Mouse (Mus musculus) embryonic facial prominence, embryonic 13.5 days (tissue): ENCODE measurements at regions not wholly inside any gene's neighbourhood (a gene's known extent, or its start where the extent isn't known, plus 50 kb on each side); places are given as distances from the start of the nearest gene placed in this dataset.

Experiments
- ATAC-seq: fragments of 200-750 bp; cut with Nextera tagmentation; 2 replicates; pipeline ENCODE4 v1.8.0; 2017; ENCODE audit warnings: low read depth; ENCODE audit not compliant: insufficient number of reproducible peaks, insufficient read depth, low FRiP score, low TSS enrichment
- H3K27ac ChIP-seq: fragments of 300-500 bp; sonication (generic); 2 replicates; pipeline ENCODE4 v1.5.1; 2015; ENCODE audit warnings: moderate library complexity, mild to moderate bottlenecking, inconsistent platforms
- H3K27me3 ChIP-seq: fragments of 300-500 bp; sonication (generic); 2 replicates; pipeline ENCODE4 v1.6.1; 2015; ENCODE audit warnings: mild to moderate bottlenecking, inconsistent platforms
- H3K36me3 ChIP-seq: fragments of 300-500 bp; sonication (generic); 2 replicates; pipeline ENCODE4 v1.6.1; 2015; ENCODE audit warnings: mild to moderate bottlenecking, inconsistent platforms
- H3K4me1 ChIP-seq: fragments of 300-500 bp; sonication (generic); 2 replicates; pipeline ENCODE4 v1.6.1; 2015; ENCODE audit warnings: inconsistent platforms
- H3K4me2 ChIP-seq: fragments of 300-500 bp; sonication (generic); 2 replicates; pipeline ENCODE4 v1.6.1; 2015; ENCODE audit warnings: moderate library complexity, mild to moderate bottlenecking, inconsistent platforms
- H3K4me3 ChIP-seq: fragments of 300-500 bp; sonication (generic); 2 replicates; pipeline ENCODE4 v1.5.1; 2015; ENCODE audit warnings: mild to moderate bottlenecking, inconsistent platforms
- H3K9ac ChIP-seq: fragments of 300-500 bp; sonication (generic); 2 replicates; pipeline ENCODE4 v1.6.1; 2015; ENCODE audit warnings: mild to moderate bottlenecking, inconsistent platforms
- H3K9me3 ChIP-seq: fragments of 300-500 bp; sonication (generic); 2 replicates; pipeline ENCODE4 v1.6.1; 2016; ENCODE audit warnings: inconsistent platforms
- WGBS: fragments of 180-500 bp; shearing (Covaris S2); methylation state at CpG from one replicate; pipeline ENCODE4 v1.1.7; 2015; ENCODE audit warnings: mixed read lengths; 5-methylcytosine and 5-hydroxymethylcytosine counted together

DNA sequence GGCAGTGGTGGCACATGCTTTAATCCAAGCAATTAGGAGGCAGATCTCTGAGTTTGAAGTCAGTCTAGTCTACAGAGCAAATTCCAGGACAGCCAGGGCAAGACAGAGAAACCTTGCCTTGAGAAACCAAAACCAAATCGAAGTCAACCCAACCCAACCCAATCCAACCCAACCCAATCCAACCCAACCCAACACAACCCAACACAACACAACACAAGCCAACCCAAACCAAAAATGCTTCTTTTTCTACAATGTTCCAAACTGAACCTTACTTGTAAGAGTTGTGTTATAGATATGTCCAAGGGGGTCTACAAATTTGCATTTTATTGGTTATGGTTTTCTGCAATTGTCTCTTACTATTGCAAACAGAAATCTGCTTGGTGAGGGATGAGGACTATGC, 52.8 kb upstream of the Chodl start:
- Histone ChIP-seq H3K9me3 (no peaks in the 10 kb centered on the region), H3K9ac (no peak overlapping the region), H3K27ac (no peak overlapping the region), H3K4me3 (no peak overlapping the region), H3K4me1 (no peaks in the 10 kb centered on the region), H3K36me3 (no peaks in the 10 kb centered on the region), H3K4me2 (no peak overlapping the region), H3K27me3 (no peaks in the 10 kb centered on the region)
- no peak for ATAC-seq
- 76% methylated on average over 1 of the region's 1 CpGs for WGBS

GRCm38 (mm10) chr16:78859006-78859405, 71.7 kb upstream of the Chodl start:
- Histone ChIP-seq H3K4me3 (no peak overlapping the region), H3K27me3 (no peaks in the 10 kb centered on the region), H3K9me3 (no peaks in the 10 kb centered on the region), H3K27ac (no peak overlapping the region), H3K4me1 (no peaks in the 10 kb centered on the region), H3K4me2 (no peak overlapping the region), H3K36me3 (no peaks in the 10 kb centered on the region), H3K9ac (no peak overlapping the region)
- no peak for ATAC-seq
- 64% methylated on average over 4 of the region's 4 CpGs for WGBS

GRCm38 (mm10) chr16:78830957-78831356, 99.8 kb upstream of the Chodl start:
- no peaks in the 10 kb centered on the region; the same call in 1 of the 2 replicates for H3K4me1 ChIP-seq
- ATAC-seq: no peak
- 70% methylated on average over 7 of the region's 7 CpGs for WGBS

DNA sequence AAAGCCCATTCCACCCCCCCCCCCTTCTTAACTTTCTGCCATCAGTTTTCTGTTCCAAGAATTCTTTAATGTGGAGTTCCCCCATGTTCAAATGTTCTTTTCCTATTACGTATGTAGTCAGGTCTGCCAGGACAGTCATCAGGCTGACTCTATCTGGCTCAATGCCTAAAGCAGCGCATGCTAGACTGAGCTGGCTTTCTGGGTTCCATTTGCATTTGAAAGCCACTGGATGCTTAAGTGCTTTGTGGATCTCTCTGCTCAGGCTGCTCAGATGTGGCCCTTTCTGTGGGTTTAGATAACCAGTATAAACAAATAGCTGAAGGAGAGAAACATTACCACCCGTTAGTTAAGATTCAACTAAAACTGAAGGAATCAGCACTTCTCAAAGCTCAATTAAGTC, 103.0 kb upstream of the Chodl start:
- Histone ChIP-seq H3K4me3 (no peak overlapping the region), H3K9me3 (no peaks in the 10 kb centered on the region), H3K27ac (no peak overlapping the region), H3K4me2 (no peak overlapping the region), H3K36me3 (no peaks in the 10 kb centered on the region), H3K27me3 (no peaks in the 10 kb centered on the region), H3K4me1 (no peaks in the 10 kb centered on the region; the same call in 1 of the 2 replicates), H3K9ac (no peak overlapping the region)
- 31% methylated on average over 3 of the region's 3 CpGs for WGBS
- ATAC-seq: no peak

More at GRCm38 (mm10) chr16:78830957-78831356, 99.8 kb upstream of the Chodl start:
- no peak overlapping the region for H3K4me3 ChIP-seq
- no peak overlapping the region for H3K27ac ChIP-seq
- H3K36me3 ChIP-seq: no peaks in the 10 kb centered on the region
- no peak overlapping the region for H3K9ac ChIP-seq
- no peak overlapping the region for H3K4me2 ChIP-seq
- no peaks in the 10 kb centered on the region for H3K27me3 ChIP-seq
- H3K9me3 ChIP-seq: no peaks in the 10 kb centered on the region

GRCm38 (mm10) chr16:78790064-78790463, 140.7 kb upstream of the Chodl start:
- H3K4me1 ChIP-seq: no peaks in the 10 kb centered on the region
- no peak for ATAC-seq
- no peak overlapping the region for H3K4me2 ChIP-seq
- H3K36me3 ChIP-seq: no peaks in the 10 kb centered on the region
- 93% methylated on average over 2 of the region's 2 CpGs for WGBS
- no peaks in the 10 kb centered on the region for H3K9me3 ChIP-seq
- no peak overlapping the region for H3K27ac ChIP-seq
- no peaks in the 10 kb centered on the region; the same call in 1 of the 2 replicates for H3K27me3 ChIP-seq
- H3K9ac ChIP-seq: no peak overlapping the region
- no peak overlapping the region for H3K4me3 ChIP-seq

GRCm38 (mm10) chr16:78759226-78759625, 171.5 kb upstream of the Chodl start:
- no peak overlapping the region for H3K27ac ChIP-seq
- H3K9me3 ChIP-seq: no peaks in the 10 kb centered on the region
- no peak overlapping the region for H3K9ac ChIP-seq
- ATAC-seq: no peak
- H3K4me1 ChIP-seq: no peaks in the 10 kb centered on the region
- no peak overlapping the region for H3K4me3 ChIP-seq
- H3K36me3 ChIP-seq: no peaks in the 10 kb centered on the region
- H3K27me3 ChIP-seq: no peaks in the 10 kb centered on the region
- H3K4me2 ChIP-seq: no peak overlapping the region

GRCm38 (mm10) chr16:78737902-78738301, 161.4 kb upstream of the D16Ertd472e start:
- Histone ChIP-seq H3K4me3 (no peak overlapping the region), H3K27me3 (no peaks in the 10 kb centered on the region), H3K4me1 (no peaks in the 10 kb centered on the region), H3K9me3 (no peaks in the 10 kb centered on the region), H3K36me3 (no peaks in the 10 kb centered on the region), H3K9ac (no peak overlapping the region), H3K4me2 (no peak overlapping the region), H3K27ac (no peak overlapping the region)
- no peak for ATAC-seq
- WGBS: 62% methylated on average over 4 of the region's 4 CpGs

- H3K4me3 ChIP-seq: no peak overlapping the region
- 0 out of 2 replicates have a peak, but pooled peaks have one; percentile 15 for ATAC-seq
- WGBS: 46% methylated on average over 13 of the region's 13 CpGs
- no peak overlapping the region for H3K9ac ChIP-seq
- no peak overlapping the region for H3K27ac ChIP-seq
- 0 out of 2 replicates have a peak overlapping the region, but pooled peaks have one; percentile 5 for H3K4me2 ChIP-seq
- H3K36me3 ChIP-seq: no peaks in the 10 kb centered on the region
- no peaks in the 10 kb centered on the region for H3K27me3 ChIP-seq
- H3K4me1 ChIP-seq: 0 out of 2 replicates have a peak, but pooled peaks cover 4% of the 10 kb centered on the region
- H3K9me3 ChIP-seq: no peaks in the 10 kb centered on the region
Observed at GRCm38 (mm10) chr16:78730583-78731501, 154.3 kb upstream of the D16Ertd472e start.

DNA sequence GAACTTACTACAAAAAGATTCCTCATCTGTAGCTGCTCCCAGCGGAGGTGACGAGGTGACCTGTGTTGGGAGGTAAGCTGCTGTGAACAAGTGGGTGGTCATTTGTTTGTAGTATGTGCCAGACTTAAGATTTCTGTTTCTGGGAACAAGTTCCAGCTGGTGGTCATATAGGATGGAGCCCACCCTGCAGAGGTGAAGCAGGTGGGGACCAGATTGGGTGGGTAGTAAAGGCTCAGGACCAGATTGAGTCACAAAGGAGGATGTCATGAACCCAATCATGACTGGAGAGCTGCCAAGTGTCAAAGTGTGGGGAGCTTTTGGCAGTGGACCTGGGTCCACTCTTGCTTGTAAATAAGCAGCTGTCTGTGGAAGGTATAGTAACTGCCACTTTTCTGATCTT, 149.0 kb upstream of the D16Ertd472e start:
- ATAC-seq: no peak
- H3K4me1 ChIP-seq: peaks cover 6% of the 10 kb centered on the region
- 77% methylated on average over 2 of the region's 2 CpGs for WGBS
- H3K4me2 ChIP-seq: no peak overlapping the region
- H3K36me3 ChIP-seq: no peaks in the 10 kb centered on the region
- no peak overlapping the region for H3K4me3 ChIP-seq
- peak overlapping the region; percentile 44; the same call in 1 of the 2 replicates for H3K27ac ChIP-seq
- no peaks in the 10 kb centered on the region for H3K27me3 ChIP-seq
- no peak overlapping the region for H3K9ac ChIP-seq
- no peaks in the 10 kb centered on the region for H3K9me3 ChIP-seq

- Histone ChIP-seq H3K9me3 (no peaks in the 10 kb centered on the region), H3K9ac (no peak overlapping the region), H3K27ac (no peak overlapping the region), H3K4me1 (no peaks in the 10 kb centered on the region), H3K4me2 (no peak overlapping the region), H3K4me3 (no peak overlapping the region), H3K27me3 (no peaks in the 10 kb centered on the region), H3K36me3 (no peaks in the 10 kb centered on the region)
- no peak for ATAC-seq
- WGBS: 80% methylated on average over 7 of the region's 7 CpGs
Observed at GRCm38 (mm10) chr16:78709943-78710342, 133.4 kb upstream of the D16Ertd472e start.

- Histone ChIP-seq H3K9me3 (no peaks in the 10 kb centered on the region), H3K4me2 (no peak overlapping the region), H3K27ac (no peak overlapping the region), H3K27me3 (no peaks in the 10 kb centered on the region), H3K36me3 (no peaks in the 10 kb centered on the region), H3K4me1 (no peaks in the 10 kb centered on the region), H3K4me3 (no peak overlapping the region), H3K9ac (no peak overlapping the region)
- 84% methylated on average over 4 of the region's 4 CpGs for WGBS
- ATAC-seq: no peak
Observed at GRCm38 (mm10) chr16:78707566-78707965, 131.1 kb upstream of the D16Ertd472e start.

DNA sequence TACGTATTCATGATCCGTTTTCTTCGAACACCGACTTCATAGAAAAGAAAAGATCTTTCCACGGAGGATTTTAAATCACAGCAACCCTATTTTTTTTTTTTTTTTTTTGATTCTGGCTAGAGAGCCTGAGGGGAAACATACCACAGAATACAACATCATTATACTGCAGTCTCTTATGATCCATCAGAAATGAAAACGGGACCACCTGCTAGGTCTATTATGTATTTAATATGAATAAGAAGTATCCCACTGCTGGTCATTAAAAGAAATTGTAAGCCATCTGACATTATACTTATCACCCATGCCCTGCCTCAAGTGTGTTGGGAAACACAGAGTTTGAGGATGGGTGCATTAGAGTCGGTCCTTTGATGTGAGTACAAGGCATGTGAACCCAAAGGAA, 130.7 kb upstream of the D16Ertd472e start:
- H3K27ac ChIP-seq: no peak overlapping the region
- no peaks in the 10 kb centered on the region for H3K9me3 ChIP-seq
- no peaks in the 10 kb centered on the region for H3K4me1 ChIP-seq
- ATAC-seq: no peak
- H3K4me2 ChIP-seq: no peak overlapping the region
- 81% methylated on average over 7 of the region's 7 CpGs for WGBS
- H3K9ac ChIP-seq: no peak overlapping the region
- no peaks in the 10 kb centered on the region for H3K36me3 ChIP-seq
- no peaks in the 10 kb centered on the region for H3K27me3 ChIP-seq
- no peak overlapping the region for H3K4me3 ChIP-seq
